Mouse (Mus musculus) myocyte (in vitro differentiated cells): ENCODE measurements around the gene Grin3b.

Experiments used
- CEBPB ChIP-seq: IDR thresholded peaks from 2 replicates; pipeline ENCODE4 v1.6.1; 2011; ENCODE audit warnings: mild to moderate bottlenecking, moderate library complexity; ENCODE audit not compliant: poor library complexity, insufficient read depth, severe bottlenecking
- E2F4 ChIP-seq: IDR thresholded peaks from one replicate; pipeline ENCODE4 v1.6.1; 2011; ENCODE audit warnings: mild to moderate bottlenecking, control low read depth, moderate library complexity; ENCODE audit not compliant: insufficient read depth
- MAX ChIP-seq: IDR thresholded peaks from one replicate; pipeline ENCODE4 v1.6.1; 2011; ENCODE audit warnings: low read depth, mild to moderate bottlenecking, control low read depth
- MYOD1 ChIP-seq, 3 experiments: IDR thresholded peaks; one replicate each; pipeline ENCODE4 v1.6.1; 2011; ENCODE audit warnings: control low read depth in 2 of 3, low read depth in 2 of 3, mild to moderate bottlenecking in 2 of 3, moderate library complexity in 1 of 3; ENCODE audit not compliant: insufficient read length in 2 of 3, control insufficient read depth in 1 of 3
- MYOG ChIP-seq, 3 experiments: IDR thresholded peaks; one replicate each; pipeline ENCODE4 v1.6.1; 2011; ENCODE audit warnings: control low read depth in 2 of 3, low read depth in 2 of 3, mild to moderate bottlenecking in 2 of 3; ENCODE audit not compliant: insufficient read length in 2 of 3, control insufficient read depth in 1 of 3, insufficient read depth in 1 of 3
- POLR2A ChIP-seq: IDR thresholded peaks from one replicate; pipeline ENCODE4 v1.6.1; 2011; ENCODE audit warnings: low read depth, mild to moderate bottlenecking, control low read depth, moderate library complexity; ENCODE audit not compliant: insufficient read length
- POLR2AphosphoS2 ChIP-seq: IDR thresholded peaks from one replicate; pipeline ENCODE4 v1.6.1; 2011; ENCODE audit warnings: low read depth, control low read depth; ENCODE audit not compliant: insufficient read length
- REST ChIP-seq: IDR thresholded peaks from one replicate; pipeline ENCODE4 v1.6.1; 2011; ENCODE audit warnings: mild to moderate bottlenecking, control low read depth, moderate library complexity; ENCODE audit not compliant: insufficient read depth, insufficient read length
- SRF ChIP-seq: IDR thresholded peaks from one replicate; pipeline ENCODE4 v1.6.1; 2011; ENCODE audit warnings: low read depth; ENCODE audit not compliant: control insufficient read depth, insufficient read length
- TCF12 ChIP-seq: IDR thresholded peaks from one replicate; pipeline ENCODE4 v1.6.1; 2011; ENCODE audit warnings: mild to moderate bottlenecking, control low read depth; ENCODE audit not compliant: poor library complexity, insufficient read depth, severe bottlenecking
- TCF3 ChIP-seq: IDR thresholded peaks from one replicate; pipeline ENCODE4 v1.6.1; 2011; ENCODE audit warnings: low read depth, control low read depth; ENCODE audit not compliant: insufficient read length
- USF1 ChIP-seq: IDR thresholded peaks from one replicate; pipeline ENCODE4 v1.6.1; 2011; ENCODE audit warnings: low read depth, mild to moderate bottlenecking, control low read depth, moderate library complexity

DNA sequence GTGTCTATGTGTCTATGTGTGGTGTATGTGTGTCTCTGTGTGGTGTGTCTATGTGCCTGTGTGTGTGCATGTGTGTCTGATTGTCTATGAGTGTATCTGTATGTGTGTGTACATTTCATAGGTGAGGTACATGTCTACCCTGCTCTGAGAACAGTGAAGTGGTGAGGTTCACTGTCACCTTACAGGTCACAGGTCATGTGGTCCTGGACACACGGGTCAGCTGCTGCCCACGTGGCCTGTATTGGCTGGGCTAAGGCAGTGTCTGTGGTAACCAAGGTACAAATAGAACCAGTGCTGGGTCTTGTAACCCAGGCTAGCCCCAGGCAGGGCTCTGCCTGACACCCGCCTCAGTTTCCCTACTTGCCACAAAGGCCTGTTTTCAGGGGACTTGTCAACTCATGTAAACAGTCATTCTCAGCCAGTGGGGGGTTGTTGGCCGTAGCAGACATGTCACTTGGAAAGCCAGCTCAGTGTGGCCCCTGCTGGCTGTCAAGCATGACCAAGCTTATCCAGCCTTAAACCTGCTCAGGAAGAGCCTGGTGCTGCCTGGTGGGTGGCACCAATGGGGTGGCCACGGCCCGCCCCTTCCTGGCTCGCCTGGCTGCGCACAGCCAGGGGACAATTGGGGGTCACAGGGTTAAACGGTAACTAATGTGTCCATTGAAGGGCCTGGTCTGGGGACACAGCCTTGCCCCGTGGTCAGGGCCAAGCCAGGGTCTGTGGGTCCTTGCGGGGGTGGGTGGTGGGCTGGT is 32.6 kb upstream of the Grin3b start:
- TF ChIP-seq POLR2A (no peak), SRF (no peak), POLR2AphosphoS2 (no peak), MAX (no peak), MYOD1 (IDR thresholded peaks at IDR 0.05; ENCODE audit: control insufficient read depth in 1 of 3, insufficient read length in 2 of 3, low read depth in 2 of 3) (no peak), TCF3 (no peak), USF1 (no peak), MYOG (IDR thresholded peaks at IDR 0.05; ENCODE audit: control insufficient read depth in 1 of 3, insufficient read depth in 1 of 3, insufficient read length in 2 of 3, low read depth in 2 of 3) (no peak), REST (no peak), TCF12 (no peak), E2F4 (no peak), CEBPB (no peak)
